Mouse (Mus musculus) lung, embryonic 15.5 days (tissue): ENCODE data around the gene Pofut1. TPM values are rescaled to one million over a fixed set of nuclear protein-coding genes. Genes with fewer than 3 reads are reported as not detected.

ENCODE experiments used
- ATAC-seq: fragments of 200-750 bp; cut with Nextera tagmentation; 2 replicates; pipeline ENCODE4 v1.8.0; 2017; ENCODE audit warnings: moderate number of reproducible peaks, borderline replicate concordance; ENCODE audit not compliant: low FRiP score, low TSS enrichment; ENCODE audit errors: extremely low read depth
- H3K27ac ChIP-seq: fragments of 300-500 bp; sonication (generic); 2 replicates; pipeline ENCODE4 v1.5.1; 2015; ENCODE audit warnings: moderate library complexity, mild to moderate bottlenecking, inconsistent platforms
- H3K27me3 ChIP-seq: fragments of 300-500 bp; sonication (generic); 2 replicates; pipeline ENCODE4 v1.6.1; 2015; ENCODE audit warnings: inconsistent platforms
- H3K36me3 ChIP-seq: fragments of 300-500 bp; sonication (generic); 2 replicates; pipeline ENCODE4 v1.6.1; 2015; ENCODE audit warnings: inconsistent platforms
- H3K4me1 ChIP-seq: fragments of 300-500 bp; sonication (generic); 2 replicates; pipeline ENCODE4 v1.6.1; 2015; ENCODE audit warnings: inconsistent platforms
- H3K4me2 ChIP-seq: fragments of 300-500 bp; sonication (generic); 2 replicates; pipeline ENCODE4 v1.6.1; 2015; ENCODE audit warnings: inconsistent platforms, mild to moderate bottlenecking, moderate library complexity
- H3K4me3 ChIP-seq: fragments of 300-500 bp; sonication (generic); 2 replicates; pipeline ENCODE4 v1.5.1; 2015; ENCODE audit warnings: mild to moderate bottlenecking, inconsistent platforms
- H3K9ac ChIP-seq: fragments of 300-500 bp; sonication (generic); 2 replicates; pipeline ENCODE4 v1.6.1; 2015; ENCODE audit warnings: inconsistent platforms
- H3K9me3 ChIP-seq: fragments of 300-500 bp; sonication (generic); 2 replicates; pipeline ENCODE4 v1.6.1; 2016; ENCODE audit warnings: inconsistent platforms
- WGBS: fragments of 180-500 bp; shearing (Covaris S2); methylation state at CpG from one replicate; pipeline ENCODE4 v1.1.7; 2015; 5-methylcytosine and 5-hydroxymethylcytosine counted together
- polyA plus RNA-seq: library from polyadenylated mRNA; unstranded; fragments of >200 nt; fragmentation: Nextera tagmentation; extraction: Ambion mirVana; gene quantifications from 2 replicates; pipeline ENCODE4 v1.2.1, GENCODE M21; 2015

Pofut1 gene
- 5.8 and 6.1 TPM in 2 replicates for polyA plus RNA-seq

DNA sequence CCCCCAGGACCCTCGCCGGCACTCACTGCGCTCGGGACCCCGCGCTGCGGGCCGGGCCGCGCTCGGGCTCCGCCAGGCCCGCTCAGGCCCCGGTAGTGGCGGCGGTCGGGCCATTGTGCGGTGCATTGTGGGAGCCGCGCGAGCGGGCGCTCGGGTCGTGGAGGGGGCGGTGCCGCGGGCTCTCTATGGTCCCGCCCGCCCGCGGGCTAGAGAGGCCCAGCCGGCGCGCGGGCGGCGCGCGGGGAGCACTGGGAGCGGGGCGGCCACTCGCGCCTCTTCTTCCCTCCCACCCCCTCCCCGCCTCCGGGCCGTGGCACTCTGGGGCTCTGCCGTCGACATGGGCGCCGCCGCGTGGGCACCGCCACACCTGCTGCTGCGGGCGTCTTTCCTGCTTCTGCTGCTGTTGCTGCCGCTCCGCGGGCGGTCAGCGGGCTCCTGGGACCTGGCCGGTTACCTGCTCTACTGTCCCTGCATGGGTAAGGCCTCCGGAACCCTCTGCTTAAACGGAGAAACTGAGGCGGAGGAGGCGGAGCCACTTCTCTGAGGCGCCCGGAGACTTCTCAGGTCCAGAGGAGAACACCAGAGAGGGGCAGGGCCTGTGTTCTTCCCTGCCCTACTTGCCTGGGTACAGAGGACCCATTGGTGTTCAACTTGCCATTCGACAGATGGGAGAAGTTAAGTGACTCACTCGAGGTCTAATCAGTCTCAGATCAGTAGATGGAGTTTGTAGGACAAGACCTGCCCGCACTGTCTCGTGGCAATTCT lies at the start of gene Pofut1, which contains the start of gene Plagl2:
Gene Pofut1 (plus strand): TSS at position 284 of the 765 bp plus-strand sequence.
Gene Plagl2 (minus strand): TSS at position 177 of the 765 bp plus-strand sequence.
- ATAC-seq, result peak; percentile 97
- H3K4me2 ChIP-seq, result peak within 1 kb of the TSS; percentile 72
- peaks cover 39% of the 10 kb centered on the region for H3K4me1 ChIP-seq
- under 1% methylated on average over 70 of the region's 72 CpGs for WGBS
- peak within 1 kb of the TSS; percentile 99 for H3K4me3 ChIP-seq
- peaks cover 5% of the 10 kb centered on the region for H3K36me3 ChIP-seq
- peak within 1 kb of the TSS; percentile 100 for H3K9ac ChIP-seq
- H3K27me3 ChIP-seq, result no peaks in the 10 kb centered on the region
- H3K27ac ChIP-seq, result peak within 1 kb of the TSS; percentile 96
- no peaks in the 10 kb centered on the region for H3K9me3 ChIP-seq

DNA sequence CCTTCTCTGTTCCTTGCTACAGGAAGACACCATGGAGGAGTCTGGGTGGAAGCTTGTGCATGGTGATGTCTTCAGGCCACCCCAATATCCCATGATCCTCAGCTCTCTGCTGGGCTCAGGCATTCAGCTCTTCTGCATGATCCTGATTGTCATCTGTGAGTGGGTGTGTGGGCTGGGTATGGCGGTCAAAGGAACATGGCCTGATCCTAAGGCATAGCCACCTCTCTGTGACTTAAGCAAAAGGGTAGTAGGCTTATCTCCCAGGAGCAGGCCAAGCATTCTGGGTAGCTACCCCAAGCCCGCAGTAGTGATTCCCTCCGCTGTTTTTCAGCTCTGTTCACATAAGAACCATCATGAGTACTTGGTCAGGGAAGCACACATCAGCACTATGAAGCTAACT lies 47.1 kb upstream of the Pofut1 start:
- H3K4me2 ChIP-seq, result no peak overlapping the region
- no peaks in the 10 kb centered on the region for H3K4me1 ChIP-seq
- ATAC-seq, result no peak; the same call in 1 of the 2 replicates
- WGBS, result 89% methylated on average over 3 of the region's 3 CpGs
- H3K27me3 ChIP-seq, result no peaks in the 10 kb centered on the region
- H3K27ac ChIP-seq, result no peak overlapping the region
- no peaks in the 10 kb centered on the region for H3K9me3 ChIP-seq
- no peak overlapping the region for H3K4me3 ChIP-seq
- H3K36me3 ChIP-seq, result peaks cover 74% of the 10 kb centered on the region
- no peak overlapping the region for H3K9ac ChIP-seq

DNA sequence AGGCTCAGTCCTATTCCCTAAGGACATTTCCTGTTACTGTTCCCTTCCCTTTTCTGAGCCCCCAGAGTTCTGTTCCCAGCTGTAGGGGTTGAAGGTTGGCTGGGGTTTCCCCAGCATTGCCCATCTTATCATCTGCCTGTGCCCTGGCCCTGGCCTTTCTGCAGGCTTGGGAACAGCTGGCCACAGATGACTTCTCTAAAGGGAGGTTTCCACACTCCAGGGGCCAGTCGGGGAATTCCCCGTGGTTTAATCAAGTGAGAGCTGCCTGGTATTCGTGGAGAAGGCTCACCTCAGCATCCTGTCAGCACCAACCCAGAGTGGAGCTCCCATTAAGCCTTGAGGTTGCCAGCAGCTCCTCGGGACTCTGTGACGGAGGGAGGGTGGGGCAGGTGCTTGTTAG lies 42.8 kb upstream of the Pofut1 start:
- no peak overlapping the region for H3K4me3 ChIP-seq

DNA sequence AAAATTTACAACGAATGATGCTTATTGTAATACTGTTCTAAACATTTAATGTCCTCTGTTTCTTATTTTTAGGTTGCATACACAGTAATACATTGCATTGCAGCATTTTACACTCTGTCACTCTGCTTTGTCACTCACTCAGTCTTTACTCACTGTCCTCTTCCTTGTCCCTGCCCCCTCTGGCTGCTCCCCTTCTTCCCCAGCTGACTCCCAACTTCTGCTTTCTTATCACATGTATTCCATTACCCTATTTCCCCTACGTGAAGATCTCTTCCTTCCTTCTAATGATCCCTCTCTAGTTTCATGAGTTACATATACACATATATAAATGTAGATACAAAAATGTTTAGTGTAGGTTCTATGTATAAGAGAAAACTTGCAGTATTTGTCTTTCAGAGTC lies 42.2 kb upstream of the Pofut1 start:
- H3K4me2 ChIP-seq, result no peak overlapping the region
- no peak overlapping the region for H3K9ac ChIP-seq
- H3K4me3 ChIP-seq, result no peak overlapping the region
- no peaks in the 10 kb centered on the region for H3K9me3 ChIP-seq
- no peak for ATAC-seq
- H3K36me3 ChIP-seq, result peaks cover 76% of the 10 kb centered on the region
- WGBS, result 78% methylated on average over 2 of the region's 2 CpGs
- no peaks in the 10 kb centered on the region for H3K27me3 ChIP-seq
- no peaks in the 10 kb centered on the region for H3K4me1 ChIP-seq
- H3K27ac ChIP-seq, result no peak overlapping the region

More for the DNA sequence above, 42.8 kb upstream of the Pofut1 start:
- Histone ChIP-seq H3K4me2 (no peak overlapping the region), H3K36me3 (peaks cover 73% of the 10 kb centered on the region), H3K27me3 (no peaks in the 10 kb centered on the region), H3K27ac (no peak overlapping the region), H3K9me3 (no peaks in the 10 kb centered on the region), H3K9ac (no peak overlapping the region), H3K4me1 (no peaks in the 10 kb centered on the region)
- 76% methylated on average over 5 of the region's 5 CpGs for WGBS
- ATAC-seq, result no peak

DNA sequence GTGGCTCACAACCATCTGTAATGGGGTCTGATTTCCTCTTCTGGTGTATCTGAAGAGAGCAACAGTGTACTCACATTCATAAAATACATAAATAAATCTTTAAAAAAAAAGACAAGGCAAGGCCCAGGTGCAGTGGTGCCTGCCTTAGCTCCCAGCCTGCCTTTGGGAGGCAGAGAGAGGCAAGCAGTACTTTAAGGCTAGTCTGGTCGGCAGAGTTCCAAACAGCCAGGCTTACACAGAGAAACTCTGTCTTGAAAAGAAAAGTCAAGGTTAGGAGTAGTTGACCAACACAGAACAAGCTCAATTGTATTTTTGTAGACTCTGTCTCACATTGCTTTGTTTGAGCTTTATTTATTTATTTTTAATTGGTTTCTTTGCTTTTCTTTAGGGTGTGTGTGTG lies 38.6 kb upstream of the Pofut1 start:
- ATAC-seq, result no peak
- Histone ChIP-seq H3K4me3 (no peak overlapping the region), H3K27ac (no peak overlapping the region), H3K4me2 (no peak overlapping the region), H3K9me3 (no peaks in the 10 kb centered on the region), H3K4me1 (no peaks in the 10 kb centered on the region), H3K27me3 (no peaks in the 10 kb centered on the region), H3K36me3 (peaks cover 77% of the 10 kb centered on the region), H3K9ac (no peak overlapping the region)
- WGBS, result 78% methylated on average over 1 of the region's 1 CpGs

DNA sequence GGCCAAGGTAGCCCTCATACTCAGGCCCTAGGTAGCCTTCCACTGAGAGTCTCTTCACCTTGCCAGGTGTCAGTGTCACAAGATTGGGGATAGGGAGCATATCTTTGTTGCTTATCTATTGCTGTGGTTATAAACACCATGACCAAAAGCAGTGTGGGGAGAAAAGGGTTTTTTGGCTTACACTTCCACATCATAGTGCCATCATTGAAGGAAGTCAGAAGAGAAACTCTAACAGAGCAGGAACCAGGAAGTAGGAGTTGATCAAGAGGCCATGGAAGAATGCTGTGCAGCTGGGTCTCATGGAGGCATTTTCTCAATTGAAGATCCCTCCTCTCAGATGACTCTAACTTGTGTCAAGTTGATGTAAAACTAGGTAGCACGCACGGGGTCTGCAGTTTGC lies 33.2 kb upstream of the Pofut1 start:
- Histone ChIP-seq H3K27ac (no peak overlapping the region), H3K4me3 (no peak overlapping the region), H3K4me1 (no peaks in the 10 kb centered on the region), H3K4me2 (no peak overlapping the region), H3K27me3 (no peaks in the 10 kb centered on the region), H3K9ac (no peak overlapping the region), H3K36me3 (peaks cover 57% of the 10 kb centered on the region), H3K9me3 (no peaks in the 10 kb centered on the region)
- ATAC-seq, result no peak
- WGBS, result 88% methylated on average over 2 of the region's 2 CpGs

DNA sequence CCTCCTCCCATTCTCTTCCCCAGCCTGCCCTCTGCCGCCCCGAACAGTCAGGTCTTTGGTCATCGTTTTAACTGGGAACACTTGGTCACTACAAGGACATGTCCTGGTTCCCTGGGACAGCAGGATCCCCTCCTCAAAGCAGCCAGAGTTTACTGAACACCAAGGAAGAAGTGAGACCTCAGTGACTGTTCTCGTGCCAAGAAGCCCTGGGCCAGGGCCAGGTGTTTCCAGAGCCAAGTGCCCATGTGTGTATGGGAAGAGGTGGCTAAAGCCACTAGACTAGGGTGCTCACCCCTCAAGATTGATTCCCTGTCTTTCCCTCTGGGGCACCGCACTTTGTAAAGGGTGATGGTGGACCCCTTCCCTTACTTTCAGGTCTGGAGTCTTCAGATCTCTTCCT lies 32.0 kb upstream of the Pofut1 start:
- Histone ChIP-seq H3K27me3 (no peaks in the 10 kb centered on the region), H3K9me3 (no peaks in the 10 kb centered on the region), H3K4me2 (no peak overlapping the region), H3K4me1 (no peaks in the 10 kb centered on the region), H3K27ac (no peak overlapping the region), H3K36me3 (peaks cover 49% of the 10 kb centered on the region), H3K9ac (no peak overlapping the region), H3K4me3 (no peak overlapping the region)
- 87% methylated on average over 5 of the region's 5 CpGs for WGBS
- no peak for ATAC-seq

DNA sequence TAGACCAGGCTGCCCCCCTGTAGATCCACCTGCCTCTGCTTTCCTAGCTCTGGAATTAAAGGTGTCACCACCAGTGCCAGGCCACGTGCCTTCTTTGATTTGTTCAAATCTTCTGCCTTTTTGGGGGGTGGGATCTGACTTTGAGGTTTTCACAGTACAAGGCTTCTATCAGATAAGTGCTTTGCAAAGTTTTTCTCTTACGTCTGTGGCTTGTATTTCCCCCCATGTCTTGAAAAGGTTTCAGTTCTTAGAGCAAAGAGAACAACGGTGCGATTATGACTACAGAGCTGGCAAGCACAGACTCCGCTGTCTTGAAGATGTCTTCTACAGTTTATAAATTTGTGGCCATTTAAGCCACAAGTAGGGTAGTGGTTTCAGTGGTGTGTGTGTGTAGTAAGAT lies 29.9 kb upstream of the Pofut1 start:
- ATAC-seq, result no peak
- peaks cover 5% of the 10 kb centered on the region; the same call in 1 of the 2 replicates for H3K4me1 ChIP-seq
- no peaks in the 10 kb centered on the region for H3K27me3 ChIP-seq
- H3K9ac ChIP-seq, result no peak overlapping the region
- no peak overlapping the region for H3K4me3 ChIP-seq
- WGBS, result 87% methylated on average over 5 of the region's 5 CpGs
- H3K27ac ChIP-seq, result no peak overlapping the region
- no peak overlapping the region for H3K4me2 ChIP-seq
- peaks cover 29% of the 10 kb centered on the region for H3K36me3 ChIP-seq
- H3K9me3 ChIP-seq, result no peaks in the 10 kb centered on the region

DNA sequence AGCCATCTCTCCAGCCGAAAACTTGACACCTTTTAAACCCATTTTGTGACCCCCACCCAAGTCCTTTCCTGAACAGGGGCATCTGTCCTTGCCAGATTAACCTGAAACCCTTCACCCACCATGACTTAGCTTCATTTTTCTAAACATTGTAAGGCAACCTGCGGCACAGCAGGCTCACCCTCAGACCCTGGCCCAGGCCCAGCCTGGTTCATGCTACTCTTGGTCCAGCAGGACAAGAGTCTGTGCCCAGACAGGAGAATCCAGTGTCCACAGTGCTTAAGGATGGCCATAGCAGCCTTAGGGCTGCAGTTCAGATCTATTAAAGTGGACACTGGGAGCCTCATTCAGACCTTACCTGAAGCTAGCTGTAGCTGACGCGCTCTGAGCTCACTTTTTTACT lies 28.0 kb upstream of the Pofut1 start:
- Histone ChIP-seq H3K9ac (no peak overlapping the region), H3K4me3 (no peak overlapping the region), H3K27me3 (no peaks in the 10 kb centered on the region), H3K4me1 (peaks cover 5% of the 10 kb centered on the region; the same call in 1 of the 2 replicates), H3K4me2 (no peak overlapping the region), H3K27ac (no peak overlapping the region), H3K36me3 (peaks cover 14% of the 10 kb centered on the region), H3K9me3 (no peaks in the 10 kb centered on the region)
- no peak for ATAC-seq
- 81% methylated on average over 4 of the region's 4 CpGs for WGBS

DNA sequence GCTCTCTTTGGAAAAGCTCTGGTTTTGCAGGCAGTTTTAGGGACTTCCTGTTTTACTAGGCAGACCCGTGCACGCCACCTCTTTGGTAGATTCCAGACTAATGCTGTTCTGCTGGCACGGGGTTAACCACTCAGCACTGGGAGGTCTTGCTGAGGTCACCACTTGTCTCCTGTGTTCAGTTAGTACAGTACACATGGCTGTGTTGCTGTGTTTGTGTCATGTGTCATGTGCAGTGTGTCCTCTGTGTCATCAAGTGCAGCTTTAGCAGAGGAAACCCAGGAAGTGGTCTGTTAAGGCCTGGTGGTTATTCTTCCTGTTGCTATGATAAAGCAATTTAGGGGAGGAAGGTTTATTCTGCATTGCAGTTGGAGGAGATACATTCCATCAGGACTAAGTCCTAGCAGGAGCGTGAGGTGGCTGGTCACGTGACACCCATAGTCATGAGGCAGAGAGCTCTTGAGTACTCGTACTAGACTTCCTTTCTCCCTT lies 26.5 kb upstream of the Pofut1 start:
- Histone ChIP-seq H3K27me3 (no peaks in the 10 kb centered on the region), H3K9me3 (no peaks in the 10 kb centered on the region), H3K27ac (no peak overlapping the region), H3K9ac (no peak overlapping the region), H3K4me1 (peaks cover 5% of the 10 kb centered on the region; the same call in 1 of the 2 replicates), H3K4me2 (no peak overlapping the region), H3K4me3 (no peak overlapping the region), H3K36me3 (peaks cover 2% of the 10 kb centered on the region; the same call in 1 of the 2 replicates)
- WGBS, result 35% methylated on average over 6 of the region's 6 CpGs
- no peak for ATAC-seq

DNA sequence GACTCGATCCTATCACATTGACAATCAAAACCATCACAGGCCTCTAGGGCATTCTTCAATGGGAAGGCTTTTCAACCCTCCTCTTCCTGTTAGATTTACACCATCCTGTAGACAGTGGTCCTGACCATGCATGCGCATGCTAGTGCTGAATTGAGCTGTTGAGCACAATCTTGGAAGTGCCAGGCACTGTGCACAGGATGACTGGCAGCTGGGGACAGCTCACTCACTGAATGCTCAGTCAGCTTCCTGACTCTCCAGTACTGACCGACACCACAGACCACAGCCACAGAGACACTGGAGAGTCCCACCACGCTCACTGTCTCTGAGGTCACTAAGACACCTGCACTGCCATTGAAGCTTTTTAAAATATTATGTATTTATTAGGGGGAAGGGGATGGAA lies 25.9 kb upstream of the Pofut1 start:
- Histone ChIP-seq H3K9me3 (no peaks in the 10 kb centered on the region), H3K4me2 (no peak overlapping the region), H3K27ac (no peak overlapping the region), H3K27me3 (no peaks in the 10 kb centered on the region), H3K9ac (no peak overlapping the region), H3K4me3 (no peak overlapping the region), H3K4me1 (peaks cover 5% of the 10 kb centered on the region; the same call in 1 of the 2 replicates), H3K36me3 (no peaks in the 10 kb centered on the region)
- WGBS, result 78% methylated on average over 4 of the region's 4 CpGs
- no peak; the same call in 1 of the 2 replicates for ATAC-seq

DNA sequence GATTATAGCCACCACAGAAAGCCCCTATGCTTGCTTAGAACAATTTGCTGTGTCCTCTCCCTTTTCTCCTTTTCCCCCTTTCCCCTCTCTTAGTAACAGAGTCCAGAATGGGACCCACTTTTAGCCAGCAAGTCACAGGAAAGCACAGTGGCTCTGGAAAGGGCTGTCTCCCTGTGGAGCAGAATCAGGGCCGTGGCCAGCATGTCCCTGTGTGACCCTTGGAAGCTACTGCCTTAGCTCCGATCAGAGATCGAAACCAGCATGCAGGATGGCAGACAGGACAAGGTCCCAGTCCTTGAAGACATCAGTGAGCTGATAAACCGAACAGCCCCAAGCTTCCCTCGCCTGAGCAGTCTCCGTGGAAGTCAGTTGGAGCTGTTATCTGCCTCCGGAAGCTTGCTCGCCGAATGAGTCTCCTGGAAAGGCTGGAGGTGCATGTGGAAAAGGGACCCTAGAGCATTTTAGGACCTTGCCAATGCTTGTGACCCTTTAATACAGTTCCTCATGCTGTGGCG lies 23.4 kb upstream of the Pofut1 start:
- Histone ChIP-seq H3K36me3 (no peaks in the 10 kb centered on the region), H3K27me3 (no peaks in the 10 kb centered on the region), H3K9ac (no peak overlapping the region), H3K9me3 (no peaks in the 10 kb centered on the region), H3K4me1 (peaks cover 5% of the 10 kb centered on the region; the same call in 1 of the 2 replicates), H3K27ac (no peak overlapping the region), H3K4me3 (no peak overlapping the region), H3K4me2 (no peak overlapping the region)
- ATAC-seq, result no peak
- 77% methylated on average over 10 of the region's 10 CpGs for WGBS
